Mouse (Mus musculus): Measurements from ENCODE around the gene Mpo. TPM values are rescaled to one million over a fixed set of nuclear protein-coding genes. Genes with fewer than 3 reads are reported as not detected.

The Mpo gene
- total and polyA plus RNA-seq, 3 experiments: 0.13 TPM; not detected in 2

DNA sequence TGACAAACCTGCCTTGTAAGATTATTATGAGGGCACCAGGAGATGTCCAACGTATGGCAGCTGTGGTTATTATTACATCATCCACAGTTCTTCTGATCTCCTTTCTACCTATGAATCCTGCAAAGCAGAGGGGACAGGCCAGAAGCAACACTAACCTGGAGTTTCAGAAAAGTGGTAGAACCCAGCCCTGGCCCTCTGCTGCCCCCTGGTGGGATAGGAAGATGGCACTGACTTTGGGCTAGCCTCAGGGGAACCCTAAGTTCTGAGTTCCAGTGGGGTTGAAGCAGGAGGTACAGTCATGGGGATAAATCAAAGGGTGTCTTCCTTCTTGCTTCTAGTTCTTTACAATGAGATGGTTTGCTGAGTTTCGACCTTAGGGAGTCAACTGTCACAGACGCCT is 22.4 kb upstream of the Mpo start:
- no peaks in the 10 kb centered on the region for H3K79me2 ChIP-seq (ENCODE audit: control insufficient read depth, insufficient read depth, low read length, poor library complexity)
- no peak for TF ChIP-seq ZMIZ1 (IDR thresholded peaks at IDR 0.05; ENCODE audit: low read depth, low read length)
- no peak for TF ChIP-seq KAT2A (conservative IDR thresholded peaks at IDR 0.05; ENCODE audit: low read depth, low read length)
- TF ChIP-seq POLR2A (IDR thresholded peaks at IDR 0.05; ENCODE audit: control insufficient read depth in 1 of 2, insufficient read depth in 1 of 2, low read depth in 1 of 2, low read length in 2 of 2, poor library complexity in 1 of 2): no peak
- 0 out of 2 replicates have a peak, but pooled peaks have one; percentile 34 for TF ChIP-seq TBP (IDR thresholded peaks at IDR 0.05; ENCODE audit: low read depth, low read length)
- TF ChIP-seq SMC3 (IDR thresholded peaks at IDR 0.05; ENCODE audit: low read depth, low read length): peak; percentile 98
- TF ChIP-seq NRF1 (IDR thresholded peaks at IDR 0.05; ENCODE audit: insufficient read depth, low read depth, low read length, poor library complexity, severe bottlenecking): no peak
- no peak for TF ChIP-seq RCOR1 (IDR thresholded peaks at IDR 0.05; ENCODE audit: low read depth, low read length)
- TF ChIP-seq ZC3H11A (IDR thresholded peaks at IDR 0.05; ENCODE audit: low read depth, low read length): peak; percentile 98
- peak; percentile 93 to 98 (median 94) for TF ChIP-seq CTCF (IDR thresholded peaks at IDR 0.05 in 2 of 3, conservative IDR thresholded peaks at IDR 0.05 in 1 of 3; ENCODE audit: control insufficient read depth in 1 of 3, insufficient read depth in 1 of 3, low read depth in 2 of 3, low read length in 3 of 3, poor library complexity in 1 of 3, severe bottlenecking in 1 of 3)
- TF ChIP-seq RAD21 (IDR thresholded peaks at IDR 0.05; ENCODE audit: low read depth, low read length): peak; percentile 97
- H3K9ac ChIP-seq (ENCODE audit: control insufficient read depth, low read depth, low read length, poor library complexity, severe bottlenecking): no peak overlapping the region
- no peaks in the 10 kb centered on the region for H3K4me1 ChIP-seq (ENCODE audit: control insufficient read depth in 1 of 2, insufficient read depth in 2 of 2, low read length in 2 of 2)
- H3K4me3 ChIP-seq (ENCODE audit: control insufficient read depth in 1 of 2, insufficient read depth in 1 of 2, low read depth in 2 of 2, low read length in 2 of 2): no peak overlapping the region
- H3K27me3 ChIP-seq (ENCODE audit: control insufficient read depth in 1 of 2, insufficient read depth in 2 of 2, low read length in 2 of 2): no peaks in the 10 kb centered on the region
- no peaks in the 10 kb centered on the region for H3K9me3 ChIP-seq (replicated peaks; ENCODE audit: insufficient read depth, low read length)
- H3K27ac ChIP-seq (ENCODE audit: control insufficient read depth, low read depth, low read length): no peak overlapping the region
- H3K36me3 ChIP-seq (ENCODE audit: control insufficient read depth in 1 of 2, insufficient read depth in 2 of 2, low read length in 2 of 2): peaks cover 0 to 4% of the 10 kb centered on the region in 2 experiments; a peak in 1 of 4 replicates
- peak; percentile 84 for DNase-seq (ENCODE audit: low read depth, low spot score)

DNA sequence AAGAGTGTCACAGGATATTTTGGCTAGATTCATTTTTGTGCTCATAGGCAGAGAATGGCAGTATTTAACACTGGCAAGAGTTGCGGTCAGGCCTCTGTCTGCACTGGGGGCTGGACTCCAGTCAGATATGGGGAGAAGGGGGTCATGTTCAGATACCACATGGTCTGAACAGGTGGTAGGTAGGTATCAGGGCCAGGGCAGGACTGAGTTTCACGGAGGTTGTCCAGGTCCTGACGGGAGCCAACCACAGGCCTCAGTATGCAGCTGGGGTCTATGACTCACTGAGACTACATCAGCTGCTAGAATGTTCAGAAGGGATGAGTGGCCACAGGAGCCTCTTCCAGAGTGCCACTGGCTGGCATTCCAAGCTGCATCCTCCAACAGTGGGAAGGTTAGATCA is 21.0 kb upstream of the Mpo start:
- no peak overlapping the region for H3K9ac ChIP-seq (ENCODE audit: control insufficient read depth, low read depth, low read length, poor library complexity, severe bottlenecking)
- no peak overlapping the region for H3K4me3 ChIP-seq (ENCODE audit: control insufficient read depth in 1 of 2, insufficient read depth in 1 of 2, low read depth in 2 of 2, low read length in 2 of 2)
- TF ChIP-seq KAT2A (conservative IDR thresholded peaks at IDR 0.05; ENCODE audit: low read depth, low read length) (no peak), GABPA (IDR thresholded peaks at IDR 0.05; ENCODE audit: low read depth, low read length) (no peak), ZNF384 (IDR thresholded peaks at IDR 0.05; ENCODE audit: low read depth, low read length) (no peak), MYB (IDR thresholded peaks at IDR 0.05; ENCODE audit: low read depth, low read length) (no peak), RCOR1 (IDR thresholded peaks at IDR 0.05; ENCODE audit: low read depth, low read length) (no peak), MAFK (IDR thresholded peaks at IDR 0.05; ENCODE audit: borderline replicate concordance, low read depth, low read length) (no peak), POLR2AphosphoS5 (IDR thresholded peaks at IDR 0.05; ENCODE audit: borderline replicate concordance, low read depth, low read length) (no peak)
- H3K27me3 ChIP-seq (ENCODE audit: control insufficient read depth in 1 of 2, insufficient read depth in 2 of 2, low read length in 2 of 2): no peaks in the 10 kb centered on the region
- DNase-seq (ENCODE audit: low read depth, low spot score): no peak
- H3K27ac ChIP-seq (ENCODE audit: control insufficient read depth, low read depth, low read length): no peak overlapping the region
- peaks cover 0 to 4% of the 10 kb centered on the region in 2 experiments; a peak in 1 of 4 replicates for H3K36me3 ChIP-seq (ENCODE audit: control insufficient read depth in 1 of 2, insufficient read depth in 2 of 2, low read length in 2 of 2)
- H3K79me2 ChIP-seq (ENCODE audit: control insufficient read depth, insufficient read depth, low read length, poor library complexity): no peaks in the 10 kb centered on the region
- H3K9me3 ChIP-seq (replicated peaks; ENCODE audit: insufficient read depth, low read length): no peaks in the 10 kb centered on the region
- H3K4me1 ChIP-seq (ENCODE audit: control insufficient read depth in 1 of 2, insufficient read depth in 2 of 2, low read length in 2 of 2): no peaks in the 10 kb centered on the region

All from MEL (cell line).